Mouse (Mus musculus) right cerebral cortex, postnatal 14 days (tissue): ENCODE measurements at regions not wholly inside any gene's neighbourhood (a gene's known extent, or its start where the extent isn't known, plus 50 kb on each side); places are given as distances from the start of the nearest gene placed in this dataset.

Source experiments
- DNase-seq: peaks from one replicate; pipeline ENCODE4 v3.0.0; 2022

DNA sequence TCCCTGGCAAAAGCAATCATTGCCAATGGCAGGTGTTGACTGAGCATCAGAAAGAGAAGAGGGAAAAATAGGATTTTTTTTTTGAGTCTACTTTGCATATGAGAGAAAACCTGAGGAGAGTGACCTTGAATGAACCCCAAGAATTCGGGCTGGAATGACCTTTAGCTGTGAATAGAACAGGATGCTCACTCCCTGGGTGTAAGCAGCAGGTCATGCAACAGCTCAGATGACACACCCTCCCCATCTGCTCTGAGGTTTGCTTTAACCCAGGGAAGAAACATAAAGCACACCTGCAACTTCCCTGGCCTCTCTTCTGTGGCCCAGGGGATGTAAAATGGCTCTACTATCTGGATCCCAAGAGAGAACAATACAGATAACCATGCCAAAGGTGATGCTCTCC, 307.9 kb downstream of the Abcc12 start:
- no peak for DNase-seq

DNA sequence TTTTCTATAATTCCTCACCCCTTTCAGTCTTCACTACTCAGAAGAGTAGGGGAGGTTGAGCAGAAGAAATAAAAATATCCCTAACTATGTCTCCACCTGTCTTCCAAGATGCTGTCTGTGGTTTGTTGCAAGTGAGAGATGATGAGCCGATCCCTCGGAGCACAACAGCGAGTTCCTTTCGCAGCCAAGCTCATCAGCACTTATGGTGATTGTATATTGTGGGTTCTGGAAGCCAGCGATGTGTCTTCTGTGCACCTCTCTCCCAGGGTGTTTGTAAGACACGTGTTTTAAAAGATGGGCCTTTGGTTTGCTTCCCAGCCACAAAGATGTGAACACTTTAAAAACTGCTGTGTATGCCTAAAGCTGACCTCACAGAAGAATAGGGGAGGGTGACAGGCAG, 309.0 kb downstream of the Abcc12 start:
- no peak for DNase-seq

DNA sequence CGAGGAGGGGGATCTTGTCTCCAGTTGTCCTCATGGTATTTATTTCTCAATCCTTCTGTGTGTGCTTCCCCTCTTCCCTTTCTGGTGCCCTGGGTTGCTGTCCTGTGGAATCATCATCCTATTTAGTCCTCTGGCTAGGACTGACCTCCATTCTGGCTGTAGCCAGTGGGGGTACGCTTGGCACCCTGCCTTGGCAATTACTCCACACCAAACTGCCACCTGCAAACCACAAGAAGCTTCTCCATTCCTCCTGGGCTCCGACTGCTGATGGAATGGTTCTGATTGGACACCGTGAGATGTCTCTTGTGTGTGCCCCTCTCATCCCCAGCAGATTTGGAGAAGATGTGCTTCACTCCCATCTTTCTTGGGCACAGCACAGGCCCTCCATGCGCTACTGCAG, 322.5 kb downstream of the Abcc12 start:
- no peak for DNase-seq

DNA sequence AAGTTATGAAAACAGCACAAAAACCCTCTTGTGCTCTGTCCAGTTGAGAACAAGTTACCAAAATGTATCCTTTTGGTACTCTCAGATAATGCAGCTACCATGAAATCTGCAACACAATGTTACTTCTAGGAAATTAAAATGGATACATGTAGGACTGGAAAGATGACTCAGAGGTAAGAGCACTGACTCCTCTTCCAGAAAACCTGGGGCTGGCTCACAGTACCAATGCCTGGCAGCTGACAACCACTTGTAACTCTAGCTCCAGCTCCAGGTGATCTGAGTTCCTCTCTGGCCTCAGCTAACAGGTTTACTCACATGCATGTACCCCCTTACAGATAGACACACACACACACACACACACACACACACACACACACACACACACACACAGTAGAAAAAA, 325.1 kb downstream of the Abcc12 start:
- DNase-seq: no peak

DNA sequence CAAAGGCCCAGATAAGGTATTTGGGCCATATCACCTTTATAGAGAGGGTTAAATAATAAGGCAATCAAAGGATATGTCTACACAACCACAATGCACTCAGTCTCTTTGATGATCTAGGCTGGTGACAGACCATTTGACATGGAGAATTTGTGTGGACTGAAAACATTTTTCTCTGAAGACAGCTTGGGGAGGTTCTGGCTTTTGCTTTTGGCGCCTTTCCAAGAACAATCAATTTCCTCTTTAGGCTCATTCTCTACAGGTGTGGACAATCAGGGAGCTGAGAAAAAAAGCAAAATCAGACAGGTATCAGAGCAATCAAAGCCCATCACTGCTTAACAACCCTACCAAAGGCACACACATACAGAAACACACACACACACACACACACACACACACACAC, 325.8 kb downstream of the Abcc12 start:
- DNase-seq: no peak

DNA sequence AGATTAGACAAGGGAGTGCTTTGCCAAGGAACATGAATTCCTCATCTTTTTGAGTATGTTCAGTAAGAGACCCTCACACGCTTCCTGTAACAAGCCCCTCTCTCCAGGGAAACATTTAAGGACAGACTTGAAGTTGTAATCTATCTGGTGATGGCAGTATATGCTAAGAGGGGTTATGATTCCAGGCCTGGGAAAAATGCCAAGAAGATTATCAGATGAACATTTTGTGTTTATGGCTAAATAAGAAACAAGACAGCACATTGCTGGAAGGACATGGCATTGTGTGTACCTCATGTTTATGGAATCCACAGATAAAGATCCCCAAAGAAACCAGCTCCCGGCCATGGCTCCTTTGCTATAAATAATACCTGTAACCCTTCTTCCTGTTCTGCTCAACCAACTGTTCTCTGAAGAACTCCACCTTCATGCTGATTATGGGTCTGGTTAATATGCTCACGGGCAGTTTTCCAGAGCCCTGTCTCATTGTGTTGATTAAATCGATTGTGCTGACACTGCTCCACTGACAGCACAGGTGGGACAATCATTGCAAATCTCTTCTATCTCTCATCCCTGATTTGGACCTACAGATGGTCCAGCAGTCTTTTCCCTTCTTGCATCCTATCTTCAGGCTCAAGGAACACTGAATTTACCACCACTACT, 327.7 kb downstream of the Abcc12 start:
- DNase-seq: no peak

DNA sequence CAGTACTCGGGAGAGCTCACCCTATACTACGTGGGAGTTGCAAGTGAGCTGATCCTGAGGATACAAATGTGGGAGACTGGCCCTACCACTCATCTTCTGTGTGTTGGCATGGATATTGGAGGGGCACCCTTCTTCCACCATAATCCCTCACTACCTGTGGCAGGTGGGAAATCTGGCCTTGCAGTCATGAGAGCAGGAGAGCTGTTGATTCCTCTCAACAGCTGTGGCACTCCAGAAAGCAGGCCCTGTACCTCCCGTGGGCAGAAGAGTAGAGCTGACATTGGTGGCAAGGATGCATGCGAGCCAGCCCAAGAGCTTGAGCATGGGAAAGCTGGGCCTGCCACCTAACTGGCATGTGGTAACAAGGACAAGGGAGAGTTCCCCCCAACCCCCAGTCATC, 345.8 kb downstream of the Abcc12 start:
- DNase-seq: no peak

DNA sequence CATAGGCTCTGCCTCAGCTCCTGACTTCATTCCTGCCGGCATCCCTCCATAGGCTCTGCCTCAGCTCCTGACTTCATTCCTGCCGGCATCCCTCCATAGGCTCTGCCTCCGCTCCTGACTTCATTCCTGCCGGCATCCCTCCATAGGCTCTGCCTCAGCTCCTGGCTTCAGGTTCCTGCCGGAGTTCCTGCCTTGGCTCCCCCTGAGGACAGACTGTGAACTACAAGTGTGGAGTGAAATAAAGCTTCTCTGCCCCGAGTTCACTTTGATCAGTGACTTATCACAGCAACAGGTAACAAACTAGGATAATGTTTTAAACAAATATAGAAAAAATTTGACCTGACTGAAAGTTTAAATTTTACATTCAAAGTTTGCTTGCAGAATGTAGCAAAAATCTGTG, 348.5 kb downstream of the Abcc12 start:
- peak; percentile 29 for DNase-seq

DNA sequence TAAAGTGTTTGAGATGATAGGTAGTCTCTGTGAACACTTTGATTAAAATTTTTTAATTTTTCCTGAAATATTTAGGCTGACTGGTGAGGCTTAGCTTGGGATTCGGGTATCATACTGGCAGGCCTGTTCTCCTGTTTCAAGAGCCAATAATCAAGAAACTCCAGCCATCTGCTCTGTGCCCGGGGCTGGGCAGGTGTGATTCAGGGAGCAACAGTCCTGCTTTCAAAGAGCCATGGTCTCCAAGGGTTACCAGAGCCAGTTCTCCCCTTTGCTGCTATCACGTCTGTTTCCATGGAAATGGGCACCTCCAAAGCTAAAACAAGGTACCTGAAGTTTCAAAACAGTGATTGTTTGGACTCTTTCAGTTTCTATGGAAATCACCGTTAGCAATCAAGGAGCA, 355.6 kb downstream of the Abcc12 start:
- DNase-seq: no peak

DNA sequence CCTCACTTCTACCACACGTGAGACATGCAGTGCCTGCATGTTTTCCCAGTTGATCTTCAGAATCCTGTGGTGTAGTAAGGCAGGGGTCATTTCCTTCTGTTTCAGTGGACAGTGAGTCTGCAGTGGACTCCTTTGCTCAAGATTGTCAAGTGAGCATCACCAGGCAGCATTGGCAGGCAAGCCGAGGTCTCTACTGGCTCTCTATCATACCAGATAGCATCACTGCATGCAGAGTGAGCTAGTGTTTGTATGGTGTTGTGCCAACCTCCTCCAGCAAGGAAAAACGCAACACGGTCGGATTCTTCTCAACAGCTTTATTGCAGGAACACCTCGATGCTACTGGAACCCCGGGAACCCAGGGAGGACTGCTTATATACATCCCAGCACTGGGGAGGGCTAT, 357.8 kb downstream of the Abcc12 start:
- no peak for DNase-seq

DNA sequence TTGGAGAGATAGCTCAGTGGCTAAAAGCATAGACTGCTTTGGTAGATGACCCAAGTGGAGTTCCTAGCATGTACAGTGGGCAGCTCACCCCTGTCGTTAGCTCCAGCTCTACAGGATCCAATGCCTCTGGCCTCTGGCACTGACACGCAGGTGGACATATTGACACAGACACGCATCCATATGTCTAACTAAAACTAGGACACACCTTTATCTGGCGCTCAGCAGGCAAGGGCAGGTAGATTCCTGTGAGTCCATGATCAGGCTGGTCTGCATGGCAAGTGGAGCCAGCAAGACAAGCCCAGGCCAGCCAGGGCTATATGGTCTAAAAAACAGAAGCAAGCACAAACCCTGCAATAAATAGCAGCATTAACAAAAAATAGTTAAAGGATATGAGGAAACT, 358.3 kb downstream of the Abcc12 start:
- DNase-seq: no peak

DNA sequence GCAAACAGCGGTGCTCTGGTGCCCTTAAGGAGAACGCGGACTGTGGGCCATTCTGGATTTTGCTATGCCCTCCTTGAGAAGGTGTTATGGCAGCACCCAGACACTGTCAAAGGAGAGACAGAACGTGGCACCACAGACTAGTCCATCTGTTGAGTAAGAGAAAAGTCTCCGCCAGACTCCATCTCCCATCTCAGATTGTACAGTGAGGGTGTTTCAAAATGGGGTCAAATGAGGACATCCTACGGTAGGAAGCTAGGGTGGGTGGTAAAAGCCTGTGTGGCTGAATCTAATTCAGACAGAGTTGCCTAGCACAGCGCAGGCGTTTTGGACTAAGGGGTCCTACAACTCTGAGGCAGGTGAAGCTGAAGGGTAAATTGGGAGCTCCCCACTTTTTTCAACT, 366.1 kb downstream of the Abcc12 start:
- no peak for DNase-seq

DNA sequence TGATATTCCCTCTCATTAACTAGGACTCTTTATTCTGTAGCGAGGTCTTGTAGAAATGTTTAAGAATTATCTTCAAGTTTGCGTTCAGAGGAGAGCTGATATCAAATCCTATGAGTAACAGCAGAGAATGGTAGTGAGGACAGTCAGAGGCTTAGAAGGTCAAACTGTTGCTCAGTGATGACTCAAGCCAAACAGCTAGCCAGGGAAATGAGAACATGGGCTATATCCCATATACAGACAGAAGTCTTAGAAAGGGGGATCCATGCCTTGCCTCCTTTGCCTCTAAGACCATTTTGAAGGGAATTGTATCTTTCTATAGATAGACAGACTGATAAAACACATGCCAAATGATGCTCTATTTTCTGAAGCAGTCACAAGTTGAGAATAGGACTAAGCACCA, 368.0 kb downstream of the Abcc12 start:
- DNase-seq: no peak

DNA sequence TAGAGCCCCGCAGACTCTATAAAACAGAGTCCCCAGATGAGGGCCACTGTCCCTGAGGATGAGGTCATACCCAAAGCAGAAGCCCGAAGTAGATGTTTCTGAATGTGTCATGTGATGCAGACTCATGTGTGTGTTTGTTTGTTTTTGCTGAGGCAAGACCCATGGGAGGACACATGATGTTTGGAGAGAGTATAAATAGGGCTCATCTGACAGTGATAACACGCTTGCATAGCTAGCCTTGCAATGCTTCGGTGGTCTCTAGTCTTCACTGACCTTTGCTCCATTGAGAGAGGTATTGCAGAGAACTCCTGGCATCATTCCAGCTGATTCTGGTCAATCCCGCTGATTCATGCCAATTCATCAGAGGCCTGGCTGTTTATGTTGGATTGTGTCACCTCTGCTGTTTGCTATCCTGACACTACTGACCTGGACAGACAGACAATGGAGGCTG, 368.1 kb downstream of the Phkb start:
- no peak for DNase-seq

DNA sequence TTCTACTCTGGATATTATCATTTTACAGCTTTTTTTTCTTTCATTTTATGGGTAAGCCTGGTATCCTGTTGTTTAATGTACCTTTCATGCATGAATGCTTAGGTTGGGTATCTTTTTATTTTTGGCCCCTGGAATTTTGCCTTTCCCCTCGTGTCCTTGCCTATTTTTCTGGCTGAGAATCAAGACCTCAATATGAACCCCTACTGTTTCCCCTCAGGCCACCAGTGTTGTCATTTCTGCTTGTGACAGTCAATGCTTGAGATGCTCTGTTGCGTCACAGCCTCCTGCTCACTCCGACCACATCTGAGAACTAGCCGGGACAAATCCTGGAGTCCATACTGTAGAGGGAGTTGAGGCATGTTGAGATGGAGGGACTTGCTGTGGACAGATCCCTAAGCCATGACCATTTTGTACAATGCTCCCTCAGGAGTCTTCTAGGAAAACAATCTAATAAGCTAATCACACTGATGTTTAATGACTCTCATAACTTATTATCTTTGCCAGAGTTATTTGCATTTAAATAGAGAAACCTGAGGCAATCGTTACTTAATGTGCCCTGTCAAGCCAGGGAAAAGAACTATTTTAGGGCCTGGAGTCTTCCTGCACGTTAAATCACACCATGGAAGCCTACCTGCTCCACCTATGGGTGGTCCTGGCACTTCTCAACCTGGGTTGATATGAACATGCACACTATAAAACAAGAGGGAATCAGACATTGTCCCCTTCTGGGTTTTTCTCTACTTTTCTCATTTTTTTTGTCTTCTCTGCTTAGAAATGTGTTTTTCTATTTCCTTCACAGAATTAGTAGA, 363.9 kb downstream of the Phkb start:
- no peak for DNase-seq

DNA sequence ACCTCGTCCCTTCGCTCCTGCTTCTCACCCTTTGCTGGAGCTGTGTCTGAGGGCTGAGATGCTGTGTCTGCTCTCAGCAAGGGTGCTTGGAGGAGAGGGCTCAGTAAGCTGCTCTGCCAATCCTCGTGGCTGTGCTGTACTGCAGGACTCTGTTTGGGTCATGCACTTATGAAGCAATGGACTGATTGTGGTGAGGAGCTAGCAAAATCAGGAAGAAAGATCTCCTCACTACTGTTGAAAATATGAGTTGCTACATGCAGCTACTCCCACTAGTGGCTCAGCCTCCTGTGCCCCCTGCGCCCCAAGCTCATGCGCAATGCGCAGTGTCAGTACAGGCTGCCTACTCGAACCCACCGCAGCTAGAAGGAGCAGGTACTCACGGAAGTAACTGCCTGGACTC, 362.3 kb downstream of the Phkb start:
- DNase-seq: no peak

DNA sequence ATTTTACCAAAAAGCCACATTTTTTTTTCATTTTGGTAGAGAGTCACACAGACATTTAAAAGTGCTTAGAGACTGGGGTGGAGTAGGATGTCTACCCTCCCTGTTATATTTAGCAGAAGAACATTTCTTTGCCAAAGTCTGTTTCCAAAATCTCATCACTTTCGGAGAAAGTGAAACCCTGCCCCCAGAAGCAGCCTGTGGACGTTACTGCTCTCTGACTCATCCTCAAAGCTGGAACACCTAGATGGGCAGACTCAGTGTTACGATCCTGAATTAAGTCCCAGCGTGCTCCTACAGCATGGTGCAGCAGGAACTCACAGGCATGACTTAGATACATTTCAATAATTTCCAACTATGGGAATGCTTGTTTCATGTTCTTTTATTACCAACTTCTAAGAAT, 361.1 kb downstream of the Phkb start:
- DNase-seq: no peak

DNA sequence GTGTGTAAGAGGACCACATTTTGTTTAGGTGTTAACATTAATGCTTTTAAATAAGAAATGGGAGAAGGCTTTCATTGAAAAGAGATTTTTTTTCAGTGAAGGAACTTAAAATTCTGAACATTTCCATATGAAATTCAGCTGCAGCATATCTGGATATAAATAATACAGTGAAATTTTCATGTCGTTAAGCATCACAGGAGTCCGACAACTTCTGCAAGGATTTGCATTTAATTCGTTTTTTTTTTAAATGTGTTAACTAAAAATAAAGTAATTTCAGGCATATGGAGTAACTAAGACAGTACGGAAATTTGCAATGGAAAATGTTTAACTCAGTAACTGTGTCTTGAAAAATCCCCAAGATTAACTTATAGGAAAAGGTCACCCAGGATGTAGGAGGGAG, 351.5 kb downstream of the Phkb start:
- DNase-seq: no peak

DNA sequence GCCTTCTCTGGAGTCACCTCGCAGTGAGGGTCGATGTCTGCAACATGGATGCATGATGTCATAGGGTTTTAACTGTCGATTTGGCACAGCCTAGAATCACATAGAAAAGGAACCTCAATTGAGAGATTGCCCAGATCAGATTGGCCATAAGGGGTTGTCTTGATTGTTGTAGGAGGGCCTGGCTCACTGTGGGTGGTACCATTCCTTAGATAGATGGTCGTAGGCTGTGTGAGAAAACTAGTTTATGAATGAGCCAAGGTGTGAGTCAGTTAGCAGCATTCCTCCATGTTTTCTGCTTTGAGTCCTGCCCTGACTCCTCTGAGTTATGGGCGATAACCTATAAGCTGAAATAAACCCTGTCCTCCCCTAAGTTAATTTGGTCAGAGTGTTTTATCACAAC, 343.9 kb downstream of the Phkb start:
- DNase-seq: no peak

DNA sequence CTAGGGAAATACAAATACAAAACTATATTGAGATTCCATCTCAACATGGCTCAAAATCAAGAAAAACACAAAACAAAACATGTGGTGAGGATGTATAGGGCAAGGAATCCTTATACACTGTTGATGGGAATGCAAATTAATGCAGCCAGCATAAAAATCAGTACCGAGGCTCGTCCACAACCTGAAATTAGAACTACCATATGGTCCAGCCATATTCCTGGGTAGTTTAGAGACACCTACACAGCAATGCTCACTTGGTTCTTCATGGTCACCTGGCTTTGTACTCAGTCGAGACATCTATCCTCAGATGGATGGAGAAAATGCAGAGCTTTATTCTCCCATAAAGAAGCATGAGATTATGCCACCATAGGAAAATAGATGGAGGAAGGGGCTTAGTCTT, 340.0 kb downstream of the Phkb start:
- DNase-seq: no peak

DNA sequence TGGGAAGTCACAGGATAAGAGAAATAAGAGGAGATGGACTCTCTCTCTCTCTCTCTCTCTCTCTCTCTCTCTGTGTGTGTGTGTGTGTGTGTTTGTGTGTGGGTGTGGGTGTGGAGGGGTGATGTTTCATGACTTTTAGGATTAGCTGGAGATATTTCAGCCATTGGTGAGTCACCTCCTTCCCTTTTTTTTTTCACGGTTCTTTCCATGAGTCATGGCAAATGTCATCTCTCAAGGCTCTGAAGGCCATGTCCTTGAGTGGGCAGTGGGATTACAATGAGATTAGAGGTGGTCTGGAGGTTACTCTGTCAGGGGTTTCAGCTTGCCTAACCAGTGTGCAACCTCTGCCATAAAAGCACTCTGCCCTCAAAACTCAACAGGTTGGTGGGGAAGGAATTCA, 329.3 kb downstream of the Phkb start:
- no peak for DNase-seq

DNA sequence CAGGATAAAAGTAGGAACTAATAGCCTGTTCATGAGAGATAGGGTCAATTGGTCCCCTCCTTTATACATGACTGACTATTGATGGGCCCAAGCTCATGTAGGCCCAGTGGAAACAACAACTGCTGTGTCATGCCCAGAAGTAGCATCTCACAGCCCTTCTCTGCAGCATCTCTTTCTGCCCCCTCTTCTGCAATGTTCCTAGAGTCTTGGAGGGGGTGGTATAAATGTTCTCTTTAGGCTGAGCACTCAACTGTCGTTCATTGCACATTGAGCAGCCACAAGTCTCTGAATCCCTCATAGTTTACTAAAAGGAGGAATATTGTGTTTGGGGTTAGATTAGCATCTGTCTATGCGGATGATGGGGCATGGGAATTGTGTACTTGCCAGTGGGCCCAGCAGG, 324.1 kb downstream of the Phkb start:
- DNase-seq: no peak

DNA sequence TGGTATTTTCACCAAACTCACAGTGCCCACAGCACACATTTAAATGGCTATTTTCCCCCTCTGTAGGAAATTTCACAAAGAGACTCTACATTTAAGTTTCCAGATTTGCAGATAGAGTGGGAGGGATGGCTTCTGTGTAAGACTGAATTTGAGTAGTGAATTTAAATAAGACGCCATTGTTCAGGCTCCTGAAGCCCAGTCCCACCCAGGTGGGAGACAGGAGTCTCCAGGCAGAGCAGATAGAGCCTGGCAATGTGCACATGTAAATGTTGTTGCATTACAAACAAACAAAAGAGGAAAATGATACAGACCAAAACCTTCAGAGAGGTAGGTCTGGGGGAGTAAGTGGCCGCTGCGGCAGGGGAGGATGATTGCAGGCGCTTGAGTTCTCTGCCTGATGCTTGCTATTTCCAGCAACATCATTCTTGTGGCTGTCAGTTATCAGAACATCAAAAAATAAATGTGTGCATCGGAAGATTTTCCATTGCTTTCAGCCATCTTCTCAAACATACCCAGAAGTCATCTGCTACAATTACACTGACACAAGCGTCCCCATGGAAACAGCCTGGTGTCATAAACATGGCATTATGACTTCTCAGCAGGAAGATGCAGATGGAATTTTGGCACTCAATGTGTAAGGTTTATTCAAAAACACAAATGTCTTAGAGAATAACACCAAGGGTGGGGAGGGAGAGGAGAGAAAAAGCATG, 318.5 kb downstream of the Phkb start:
- DNase-seq: peak; percentile 6

DNA sequence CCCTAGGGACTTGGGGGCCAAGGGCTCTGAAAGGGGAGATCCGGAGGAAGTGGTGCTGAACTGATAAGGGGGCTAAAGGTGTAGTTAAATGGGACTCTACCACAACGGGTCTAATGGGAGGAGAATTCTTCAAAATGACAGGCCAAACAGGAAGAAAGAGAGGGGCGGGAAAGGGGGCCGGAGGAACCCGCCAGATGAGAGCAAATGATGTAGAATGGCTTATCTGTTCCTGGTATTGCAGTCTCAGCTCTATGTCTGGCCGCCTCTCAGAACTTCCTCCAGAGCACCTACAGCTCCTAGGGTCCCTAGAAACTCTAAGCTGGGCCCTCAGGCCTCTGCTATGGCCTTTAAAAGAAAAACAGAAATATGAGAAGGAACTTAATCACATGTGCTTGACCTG, 306.8 kb downstream of the Phkb start:
- no peak for DNase-seq
